Mouse (Mus musculus) forelimb bud, embryonic 11.5 days (tissue): ENCODE data around the gene Jmjd7.
A peak's percentile ranks its signal among the peaks of the same experiment; 100 is the strongest.

Experiments used
- DNase-seq: peaks from one replicate; pipeline ENCODE4 v3.0.0-alpha.2; 2012; ENCODE audit warnings: low read depth, low spot score

Gene Jmjd7

GRCm38 (mm10) chr2:120058818-120059217 is 31.5 kb downstream of the Jmjd7 start:
- no peak for DNase-seq

DNA sequence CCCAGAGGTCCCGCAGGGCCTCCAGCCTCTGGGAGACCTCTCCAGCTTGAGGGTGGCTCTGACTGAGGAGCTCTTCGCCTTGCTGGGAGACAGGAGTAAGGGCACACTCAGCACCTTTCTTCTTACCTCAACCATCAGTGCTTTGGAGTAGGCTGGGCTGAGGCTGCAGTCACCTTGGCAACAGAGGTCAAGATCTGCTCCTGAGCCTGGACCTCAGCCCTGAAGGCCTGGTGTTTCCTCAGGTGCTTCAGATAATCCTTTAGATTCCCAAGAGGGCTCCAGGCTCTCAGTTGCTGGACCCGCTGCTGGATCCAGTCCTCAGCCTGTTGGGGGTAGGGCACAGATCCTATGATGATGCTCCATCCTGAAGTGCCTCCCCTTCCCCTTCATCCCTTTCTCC is 32.2 kb downstream of the Jmjd7 start:
- no peak for DNase-seq

GRCm38 (mm10) chr2:120060190-120060589 is 32.9 kb downstream of the Jmjd7 start:
- DNase-seq = peak; percentile 11

- DNase-seq = no peak
Measured at GRCm38 (mm10) chr2:120060651-120061050, 33.4 kb downstream of the Jmjd7 start.

GRCm38 (mm10) chr2:120062248-120062647 is 35.0 kb downstream of the Jmjd7 start:
- DNase-seq = no peak

GRCm38 (mm10) chr2:120064639-120065038 is 37.4 kb downstream of the Jmjd7 start:
- no peak for DNase-seq

DNA sequence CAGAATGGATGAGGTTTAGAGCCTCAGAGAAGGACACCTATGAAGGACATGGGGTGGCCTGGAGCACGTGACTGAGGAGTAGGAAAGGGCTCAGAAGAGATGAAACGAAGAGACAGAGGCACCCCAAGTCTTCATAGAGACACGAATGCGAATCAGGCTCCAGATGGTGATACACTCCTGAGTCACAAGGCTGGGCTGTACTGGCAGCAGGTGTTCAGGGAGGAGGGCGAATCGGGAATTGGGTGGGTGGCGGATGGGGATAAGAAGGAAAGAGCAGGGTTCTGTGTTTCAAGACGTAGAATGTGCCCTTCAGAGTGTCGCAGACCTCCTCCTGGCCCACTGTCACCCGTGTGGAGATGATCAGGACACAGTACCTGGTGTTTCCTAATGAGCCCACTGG is 38.0 kb downstream of the Jmjd7 start:
- no peak for DNase-seq

DNA sequence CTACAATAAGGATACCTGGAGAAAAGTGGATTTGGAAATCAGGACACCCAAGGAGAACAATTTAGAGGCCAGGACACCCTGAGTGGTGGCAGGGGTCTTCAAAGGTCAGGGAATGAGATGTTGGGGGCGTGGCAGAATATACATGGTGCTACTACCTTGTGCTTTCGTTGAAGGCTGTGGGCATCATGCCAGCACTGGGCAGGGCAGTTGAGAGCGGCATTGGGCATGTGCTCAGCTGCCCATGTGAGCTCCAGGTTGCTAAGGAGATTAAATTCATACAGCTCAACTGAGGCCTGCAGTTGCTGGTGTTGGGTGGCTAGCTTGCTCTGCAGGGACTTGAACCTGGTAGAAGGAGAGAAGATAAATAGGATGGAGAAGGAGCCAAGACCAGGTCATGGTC is 38.9 kb downstream of the Jmjd7 start:
- DNase-seq = no peak

- peak; percentile 40 for DNase-seq
Measured at GRCm38 (mm10) chr2:120068555-120069465, 41.5 kb downstream of the Jmjd7 start.

DNA sequence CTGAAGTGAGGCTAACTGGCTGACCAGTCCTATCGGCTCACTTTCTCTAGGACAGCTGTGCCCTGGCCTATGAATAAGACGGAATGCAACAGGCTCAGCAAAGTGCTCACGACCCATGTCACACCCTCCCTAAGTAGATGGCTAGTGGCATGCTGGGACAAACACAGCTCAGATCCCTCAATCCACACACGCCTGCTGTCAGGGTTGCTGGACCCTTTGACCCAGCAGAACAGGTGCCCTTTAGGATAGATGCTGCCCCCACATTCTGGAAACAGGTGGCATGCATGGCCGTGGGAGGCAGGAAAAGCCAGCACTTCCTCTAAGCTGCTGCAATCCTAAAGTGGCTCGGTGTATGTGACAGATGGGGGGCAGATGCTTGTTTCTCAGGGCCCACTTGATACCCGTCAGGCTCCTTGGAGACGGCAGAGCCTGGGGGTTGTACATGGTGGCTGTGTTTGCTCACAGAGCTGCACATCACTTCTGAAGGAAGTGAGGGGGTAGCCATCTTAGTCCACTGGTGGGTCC is 42.2 kb downstream of the Jmjd7 start:
- DNase-seq = no peak

- no peak for DNase-seq
Measured at GRCm38 (mm10) chr2:120074096-120074495, 46.8 kb downstream of the Jmjd7 start.

DNA sequence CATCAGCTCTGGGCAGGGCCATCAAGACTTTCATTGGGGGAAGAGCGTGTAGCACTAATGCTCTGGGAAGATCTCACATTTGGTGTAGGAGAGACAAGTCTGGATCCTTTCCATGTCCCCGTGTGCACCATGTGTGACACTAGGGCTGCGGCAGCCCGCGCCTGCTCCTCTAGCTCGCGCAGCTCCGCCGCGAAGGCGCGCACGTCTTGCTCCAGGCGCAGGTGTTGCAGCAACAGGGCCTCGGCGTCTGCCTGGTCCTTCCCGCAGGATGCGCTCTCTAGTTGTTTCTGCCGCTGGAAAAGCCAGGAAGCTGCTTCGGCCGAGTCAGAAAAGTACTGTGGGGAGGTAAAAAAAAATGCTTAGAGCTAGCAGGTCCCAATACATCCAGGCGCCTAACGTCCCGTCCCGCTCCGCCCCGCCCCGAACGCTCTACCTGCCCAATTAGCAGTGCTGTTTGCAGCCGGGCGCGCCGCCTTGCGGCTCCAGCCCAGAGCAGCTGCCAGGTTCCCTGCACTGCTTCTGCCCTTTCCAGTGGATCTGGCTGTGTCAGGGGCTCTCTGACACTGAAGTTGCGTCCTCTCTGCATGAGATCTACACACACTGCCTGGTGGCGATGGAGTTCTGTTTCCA is 48.9 kb downstream of the Jmjd7 start:
- DNase-seq = peak; percentile 50
